Mouse (Mus musculus) left cerebral cortex, adult 2 months (tissue): ENCODE measurements at regions not wholly inside any gene's neighbourhood (a gene's known extent, or its start where the extent isn't known, plus 50 kb on each side); places are given as distances from the start of the nearest gene placed in this dataset.
A peak's percentile ranks its signal among the peaks of the same experiment; 100 is the strongest.

Experiments used
- DNase-seq, 2 experiments: peaks; one replicate each; pipeline ENCODE4 v3.0.0; 2021 to 2022; ENCODE audit warnings: low spot score in 2 of 2, mixed read lengths in 1 of 2; ENCODE audit errors: extremely low spot score in 1 of 2
- H3K27ac ChIP-seq: fragments of 200-600 bp; 2 replicates; pipeline ENCODE4 v1.8.1; 2022
- H3K4me3 ChIP-seq: fragments of 200-600 bp; 2 replicates; pipeline ENCODE4 v1.8.1; 2022
- CTCF ChIP-seq: fragments of 200-600 bp; IDR thresholded peaks from 2 replicates; pipeline ENCODE4 v1.8.1; 2022; ENCODE audit warnings: antibody characterized with exemption, mild to moderate bottlenecking, moderate library complexity
- intact Hi-C: fragments of 180-260 bp; cut with DNase I; formaldehyde crosslinking; loops from one replicate; pipeline ENCODE4 v1.15.1; 2025

- peak in 1 of 2 experiments; percentile 35 for DNase-seq
- TF ChIP-seq CTCF, result no peak
- peak overlapping the region; percentile 72 for H3K27ac ChIP-seq
- intact Hi-C loops, result loop anchor here (1.0 to 2.0 kb wide), 3 partner anchors 26 to 324 kb away; no protein-coding TSS in a partner anchor
- H3K4me3 ChIP-seq, result no peak overlapping the region
Measured at GRCm38 (mm10) chr13:69330412-69331000, 203.0 kb upstream of the Nsun2 start.

GRCm38 (mm10) chr13:69331537-69332435 is 201.8 kb upstream of the Nsun2 start:
- DNase-seq, result no peak
- no peak for TF ChIP-seq CTCF
- intact Hi-C loops, result loop anchor here (2.0 kb wide), 1 partner anchor 25 kb away; no protein-coding TSS in a partner anchor
- Histone ChIP-seq H3K4me3 (no peak overlapping the region), H3K27ac (peak overlapping the region; percentile 71)

GRCm38 (mm10) chr13:69343806-69344205 is 189.7 kb upstream of the Nsun2 start:
- intact Hi-C loops, result no loop called here
- DNase-seq, result no peak
- H3K4me3 ChIP-seq, result no peak overlapping the region
- no peak for TF ChIP-seq CTCF
- H3K27ac ChIP-seq, result no peak overlapping the region

GRCm38 (mm10) chr13:69357435-69357834 is 176.1 kb upstream of the Nsun2 start:
- intact Hi-C loops, result loop anchor here (2.0 kb wide), 1 partner anchor 27 kb away; no protein-coding TSS in a partner anchor
- no peak for TF ChIP-seq CTCF
- H3K27ac ChIP-seq, result no peak overlapping the region; the same call in 1 of the 2 replicates
- DNase-seq, result peak in 1 of 2 experiments; percentile 67
- no peak overlapping the region for H3K4me3 ChIP-seq

GRCm38 (mm10) chr13:69365880-69366490 is 167.6 kb upstream of the Nsun2 start:
- H3K4me3 ChIP-seq, result no peak overlapping the region
- intact Hi-C loops, result no loop called here

GRCm38 (mm10) chr13:69373101-69373815 is 160.3 kb upstream of the Nsun2 start:
- intact Hi-C loops, result no loop called here
- TF ChIP-seq CTCF, result no peak
- DNase-seq, result no peak
- Histone ChIP-seq H3K4me3 (no peak overlapping the region), H3K27ac (no peak overlapping the region)

More at GRCm38 (mm10) chr13:69365880-69366490, 167.6 kb upstream of the Nsun2 start:
- DNase-seq, result no peak
- H3K27ac ChIP-seq, result no peak overlapping the region
- TF ChIP-seq CTCF, result no peak

GRCm38 (mm10) chr13:69373816-69374142 is 159.8 kb upstream of the Nsun2 start:
- H3K4me3 ChIP-seq, result no peak overlapping the region
- TF ChIP-seq CTCF, result no peak

GRCm38 (mm10) chr13:69380403-69380802 is 153.1 kb upstream of the Nsun2 start:
- H3K27ac ChIP-seq, result no peak overlapping the region
- intact Hi-C loops, result no loop called here
- H3K4me3 ChIP-seq, result no peak overlapping the region
- TF ChIP-seq CTCF, result no peak
- DNase-seq, result no peak

More at GRCm38 (mm10) chr13:69373816-69374142, 159.8 kb upstream of the Nsun2 start:
- intact Hi-C loops, result no loop called here
- no peak overlapping the region for H3K27ac ChIP-seq
- DNase-seq, result no peak

GRCm38 (mm10) chr13:69384767-69385166 is 148.8 kb upstream of the Nsun2 start:
- Histone ChIP-seq H3K4me3 (no peak overlapping the region), H3K27ac (no peak overlapping the region)
- TF ChIP-seq CTCF, result peak; percentile 38
- no peak for DNase-seq
- intact Hi-C loops, result no loop called here

GRCm38 (mm10) chr13:69392917-69393827 is 140.4 kb upstream of the Nsun2 start:
- no peak overlapping the region for H3K4me3 ChIP-seq
- H3K27ac ChIP-seq, result no peak overlapping the region
- intact Hi-C loops, result no loop called here
- no peak for TF ChIP-seq CTCF
- no peak for DNase-seq

GRCm38 (mm10) chr13:69394544-69394943 is 139.0 kb upstream of the Nsun2 start:
- TF ChIP-seq CTCF, result no peak
- no peak for DNase-seq
- Histone ChIP-seq H3K27ac (no peak overlapping the region), H3K4me3 (no peak overlapping the region)
- intact Hi-C loops, result no loop called here
